Mouse (Mus musculus): ENCODE measurements around the gene Zic4. TPM values are rescaled to one million over a fixed set of nuclear protein-coding genes. Genes with fewer than 3 reads are reported as not detected.

The Zic4 gene
- polyA plus RNA-seq, 1 experiment = 0.79 TPM

GRCm38 (mm10) chr9:91395066-91395772 lies 33.0 kb downstream of the Zic4 start:
- no peak overlapping the region for H3K27ac ChIP-seq (replicated peaks; ENCODE audit: low read depth, low read length)
- no peaks in the 10 kb centered on the region for H3K4me1 ChIP-seq (ENCODE audit: control insufficient read depth, insufficient read depth, insufficient read length, low read length)
- no peak overlapping the region for H3K4me3 ChIP-seq (ENCODE audit: insufficient read depth, low read depth, low read length)

GRCm38 (mm10) chr9:91399976-91400375 lies 37.8 kb downstream of the Zic4 start:
- H3K27ac ChIP-seq (replicated peaks; ENCODE audit: low read depth, low read length) = no peak overlapping the region
- no peaks in the 10 kb centered on the region for H3K4me1 ChIP-seq (ENCODE audit: control insufficient read depth, insufficient read depth, insufficient read length, low read length)

GRCm38 (mm10) chr9:91400482-91401093 lies 38.4 kb downstream of the Zic4 start:
- Histone ChIP-seq H3K4me1 (ENCODE audit: control insufficient read depth, insufficient read depth, insufficient read length, low read length) (no peaks in the 10 kb centered on the region), H3K4me3 (ENCODE audit: insufficient read depth, low read depth, low read length) (no peak overlapping the region), H3K27ac (replicated peaks; ENCODE audit: low read depth, low read length) (no peak overlapping the region)

More at GRCm38 (mm10) chr9:91399976-91400375, 37.8 kb downstream of the Zic4 start:
- no peak overlapping the region for H3K4me3 ChIP-seq (ENCODE audit: insufficient read depth, low read depth, low read length)

- Histone ChIP-seq H3K4me3 (ENCODE audit: insufficient read depth, low read depth, low read length) (no peak overlapping the region), H3K4me1 (ENCODE audit: control insufficient read depth, insufficient read depth, insufficient read length, low read length) (no peaks in the 10 kb centered on the region)
Measured at GRCm38 (mm10) chr9:91401471-91401870, 39.3 kb downstream of the Zic4 start.

GRCm38 (mm10) chr9:91404229-91404628 lies 42.0 kb downstream of the Zic4 start:
- no peaks in the 10 kb centered on the region for H3K4me1 ChIP-seq (ENCODE audit: control insufficient read depth, insufficient read depth, insufficient read length, low read length)
- H3K27ac ChIP-seq (replicated peaks; ENCODE audit: low read depth, low read length) = no peak overlapping the region
- H3K4me3 ChIP-seq (ENCODE audit: insufficient read depth, low read depth, low read length) = no peak overlapping the region

More at GRCm38 (mm10) chr9:91401471-91401870, 39.3 kb downstream of the Zic4 start:
- no peak overlapping the region for H3K27ac ChIP-seq (replicated peaks; ENCODE audit: low read depth, low read length)

- no peak overlapping the region for H3K27ac ChIP-seq (replicated peaks; ENCODE audit: low read depth, low read length)
- H3K4me3 ChIP-seq (ENCODE audit: insufficient read depth, low read depth, low read length) = no peak overlapping the region
- H3K4me1 ChIP-seq (ENCODE audit: control insufficient read depth, insufficient read depth, insufficient read length, low read length) = no peaks in the 10 kb centered on the region
Measured at GRCm38 (mm10) chr9:91404905-91405752, 42.9 kb downstream of the Zic4 start.

GRCm38 (mm10) chr9:91405753-91406178 lies 43.6 kb downstream of the Zic4 start:
- Histone ChIP-seq H3K4me3 (ENCODE audit: insufficient read depth, low read depth, low read length) (no peak overlapping the region), H3K4me1 (ENCODE audit: control insufficient read depth, insufficient read depth, insufficient read length, low read length) (no peaks in the 10 kb centered on the region), H3K27ac (replicated peaks; ENCODE audit: low read depth, low read length) (no peak overlapping the region)

- Histone ChIP-seq H3K4me3 (ENCODE audit: insufficient read depth, low read depth, low read length) (no peak overlapping the region), H3K27ac (replicated peaks; ENCODE audit: low read depth, low read length) (no peak overlapping the region), H3K4me1 (ENCODE audit: control insufficient read depth, insufficient read depth, insufficient read length, low read length) (no peaks in the 10 kb centered on the region)
Measured at GRCm38 (mm10) chr9:91406258-91406763, 44.1 kb downstream of the Zic4 start.

- H3K4me1 ChIP-seq (ENCODE audit: control insufficient read depth, insufficient read depth, insufficient read length, low read length) = no peaks in the 10 kb centered on the region
- no peak overlapping the region for H3K4me3 ChIP-seq (ENCODE audit: insufficient read depth, low read depth, low read length)
- H3K27ac ChIP-seq (replicated peaks; ENCODE audit: low read depth, low read length) = no peak overlapping the region
Measured at GRCm38 (mm10) chr9:91409771-91410170, 47.6 kb downstream of the Zic4 start.

GRCm38 (mm10) chr9:91414007-91414661 lies 51.9 kb downstream of the Zic4 start:
- Histone ChIP-seq H3K27ac (replicated peaks; ENCODE audit: low read depth, low read length) (no peak overlapping the region), H3K4me1 (ENCODE audit: control insufficient read depth, insufficient read depth, insufficient read length, low read length) (no peaks in the 10 kb centered on the region), H3K4me3 (ENCODE audit: insufficient read depth, low read depth, low read length) (no peak overlapping the region)

- Histone ChIP-seq H3K27ac (replicated peaks; ENCODE audit: low read depth, low read length) (no peak overlapping the region), H3K4me1 (ENCODE audit: control insufficient read depth, insufficient read depth, insufficient read length, low read length) (no peaks in the 10 kb centered on the region), H3K4me3 (ENCODE audit: insufficient read depth, low read depth, low read length) (no peak overlapping the region)
Measured at GRCm38 (mm10) chr9:91420441-91420840, 58.2 kb downstream of the Zic4 start.

Other genes starting within 250 kb of the Zic4 start
- 3.2 and 4.1 TPM in 2 replicates for gene Zic1, start 3.4 kb downstream of the Zic4 start, polyA plus RNA-seq (2012; ENCODE audit: insufficient read depth, insufficient read length, missing spikeins)

Data from brown adipose tissue, adult 24 weeks (tissue).